Mouse (Mus musculus): ENCODE results near the gene Olfr1417.

The Olfr1417 gene

GRCm38 (mm10) chr19:11810856-11811255, 28.2 kb downstream of the Olfr1417 start:
- DNase-seq (ENCODE audit: low spot score), result peak; percentile 31

- DNase-seq (ENCODE audit: low spot score), result no peak
Measured at GRCm38 (mm10) chr19:11810003-11810758, 28.8 kb downstream of the Olfr1417 start.

- no peak for DNase-seq (ENCODE audit: low spot score)
Measured at GRCm38 (mm10) chr19:11808452-11808851, 30.6 kb downstream of the Olfr1417 start.

GRCm38 (mm10) chr19:11807822-11808221, 31.2 kb downstream of the Olfr1417 start:
- DNase-seq (ENCODE audit: low spot score), result no peak

GRCm38 (mm10) chr19:11807251-11807650, 31.8 kb downstream of the Olfr1417 start:
- DNase-seq (ENCODE audit: low spot score), result no peak

- no peak for DNase-seq (ENCODE audit: low spot score)
Measured at GRCm38 (mm10) chr19:11804423-11804822, 34.6 kb downstream of the Olfr1417 start.

GRCm38 (mm10) chr19:11800531-11801315, 38.3 kb downstream of the Olfr1417 start:
- no peak for DNase-seq (ENCODE audit: low spot score)

GRCm38 (mm10) chr19:11794447-11794846, 44.6 kb downstream of the Olfr1417 start:
- DNase-seq (ENCODE audit: low spot score), result no peak

- DNase-seq (ENCODE audit: low spot score), result no peak
Measured at GRCm38 (mm10) chr19:11793741-11794359, 45.2 kb downstream of the Olfr1417 start.

- DNase-seq (ENCODE audit: low spot score), result no peak
Measured at GRCm38 (mm10) chr19:11791825-11792224, 47.2 kb downstream of the Olfr1417 start.

- DNase-seq (ENCODE audit: low spot score), result no peak
Measured at GRCm38 (mm10) chr19:11788876-11789275, 50.1 kb downstream of the Olfr1417 start.

GRCm38 (mm10) chr19:11787826-11788225, 51.2 kb downstream of the Olfr1417 start:
- no peak for DNase-seq (ENCODE audit: low spot score)

GRCm38 (mm10) chr19:11785409-11786154, 53.4 kb downstream of the Olfr1417 start:
- no peak for DNase-seq (ENCODE audit: low spot score)

- DNase-seq (ENCODE audit: low spot score), result peak; percentile 78
Measured at GRCm38 (mm10) chr19:11777191-11777865, 61.7 kb downstream of the Olfr1417 start.
